Mouse (Mus musculus): ENCODE measurements around the gene Ercc8.

The Ercc8 gene

GRCm38 (mm10) chr13:108214081-108214484, 55.6 kb downstream of the Ercc8 start, which contains the start of gene Elovl7:
Gene Elovl7, plus strand, starts transcription at chr13:108214404.
- intact Hi-C loops (cut with DNase I): loop anchor here (5.0 kb wide), 1 partner anchor 103 kb away; the partner anchor contains the start of gene Depdc1b

GRCm38 (mm10) chr13:108214485-108215107, 56.1 kb downstream of the Ercc8 start:
- intact Hi-C loops (cut with DNase I): loop anchor here (5.0 kb wide), 1 partner anchor 103 kb away; the partner anchor contains the start of gene Depdc1b

GRCm38 (mm10) chr13:108215231-108215780, 56.8 kb downstream of the Ercc8 start:
- intact Hi-C loops (cut with DNase I): no loop called here

- intact Hi-C loops (cut with DNase I): no loop called here
Measured at GRCm38 (mm10) chr13:108219773-108220172, 61.2 kb downstream of the Ercc8 start.

GRCm38 (mm10) chr13:108229191-108229590, 70.7 kb downstream of the Ercc8 start:
- intact Hi-C loops (cut with DNase I): no loop called here

- intact Hi-C loops (cut with DNase I): no loop called here
Measured at GRCm38 (mm10) chr13:108229634-108230330, 71.3 kb downstream of the Ercc8 start.

- intact Hi-C loops (cut with DNase I): no loop called here
Measured at GRCm38 (mm10) chr13:108240012-108240411, 81.5 kb downstream of the Ercc8 start.

- intact Hi-C loops (cut with DNase I): no loop called here
Measured at GRCm38 (mm10) chr13:108241715-108242114, 83.2 kb downstream of the Ercc8 start.

All from adrenal gland (tissue).